Mouse (Mus musculus) bone marrow macrophage, adult 2 months (primary cell): ENCODE measurements around the gene Lrrc57. TPM values are rescaled to one million over a fixed set of nuclear protein-coding genes. Genes with fewer than 3 reads are reported as not detected.
"Not testable (repeated sequence)": the region's sequence is repeated elsewhere in the genome, so short reads cannot be mapped to it uniquely, and the experiment has no call there.

ENCODE experiments used
- H3K27ac ChIP-seq: 2 replicates; pipeline ENCODE4 v1.5.1; 2012; ENCODE audit warnings: low read depth, low read length; ENCODE audit not compliant: insufficient read depth
- H3K4me1 ChIP-seq: 2 replicates; pipeline ENCODE4 v1.6.1; 2012; ENCODE audit warnings: low read length; ENCODE audit not compliant: control insufficient read depth, insufficient read depth
- H3K4me3 ChIP-seq: 2 replicates; pipeline ENCODE4 v1.5.1; 2012; ENCODE audit warnings: mild to moderate bottlenecking, low read length, moderate library complexity; ENCODE audit not compliant: insufficient read depth
- CTCF ChIP-seq: IDR thresholded peaks from 2 replicates; pipeline ENCODE4 v1.5.1; 2012; ENCODE audit warnings: low read depth, mild to moderate bottlenecking, low read length, moderate library complexity
- POLR2A ChIP-seq: IDR thresholded peaks from 2 replicates; pipeline ENCODE4 v1.6.1; 2012; ENCODE audit warnings: mild to moderate bottlenecking, low read depth, low read length, borderline replicate concordance
- polyA plus RNA-seq: library from polyadenylated mRNA; stranded (reverse); fragments of >200 nt; gene quantifications from 2 replicates; pipeline ENCODE4 v1.2.4, GENCODE M21; 2012; ENCODE audit not compliant: missing spikeins, insufficient read depth, insufficient read length

Gene Lrrc57
- polyA plus RNA-seq, 1 experiment = 17.5 TPM

DNA sequence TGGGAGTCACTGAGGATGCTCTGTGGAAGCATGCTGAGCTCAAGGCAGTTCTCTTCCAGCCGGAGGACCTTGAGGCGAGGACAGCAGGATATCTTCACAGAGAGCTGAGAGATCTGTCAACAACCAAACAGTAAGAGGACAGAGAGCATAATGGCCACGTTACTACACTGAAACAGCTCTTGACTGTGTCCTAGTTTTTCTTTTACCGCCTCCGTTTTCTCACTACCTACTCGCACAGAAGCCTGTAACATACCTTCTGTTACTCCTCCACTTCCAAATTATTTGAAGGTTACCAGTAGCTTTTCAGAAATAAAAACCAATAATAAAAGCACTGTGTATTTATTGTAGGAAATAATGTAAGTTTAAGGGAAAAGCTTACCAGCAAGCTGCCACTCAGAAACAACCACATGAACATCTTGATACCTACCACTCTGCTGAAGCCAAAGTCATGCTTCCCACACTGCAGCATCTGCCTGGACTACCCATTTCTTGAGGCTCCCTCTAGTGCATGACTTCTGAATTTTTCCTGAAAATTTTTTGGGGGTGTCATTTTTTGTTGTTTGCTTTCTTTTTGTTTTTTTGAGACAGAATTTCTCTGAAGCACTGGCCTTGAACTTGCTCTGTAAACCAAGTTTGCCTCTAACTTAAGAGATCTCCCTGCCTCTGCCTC is 3.2 kb downstream of the Lrrc57 start:
- no peak for TF ChIP-seq POLR2A
- TF ChIP-seq CTCF = no peak
- Histone ChIP-seq H3K4me3 (no peak overlapping the region), H3K4me1 (peaks cover 8% of the 10 kb centered on the region), H3K27ac (no peak overlapping the region)

DNA sequence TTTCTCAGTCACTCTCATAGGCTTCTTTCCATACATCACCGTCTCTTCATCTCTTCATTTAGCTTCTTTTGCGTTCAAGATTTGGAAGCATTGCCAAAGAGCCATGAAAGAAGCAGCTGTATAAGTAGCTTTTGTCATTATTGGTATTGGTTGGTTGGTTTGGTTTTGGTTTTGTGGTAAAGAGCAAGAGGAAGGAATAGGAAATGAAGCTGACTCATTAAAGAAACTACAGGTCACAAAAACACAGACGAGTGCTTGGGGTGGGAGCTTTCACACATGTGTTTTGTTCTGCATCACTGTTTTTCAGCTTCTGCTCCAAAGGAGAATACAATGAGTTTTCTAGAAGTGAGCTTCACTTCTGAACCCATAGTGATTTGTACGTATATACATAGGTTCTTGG is 9.8 kb downstream of the Lrrc57 start:
- Histone ChIP-seq H3K27ac (no peak overlapping the region), H3K4me3 (no peak overlapping the region), H3K4me1 (peaks cover 10% of the 10 kb centered on the region)
- TF ChIP-seq POLR2A (no peak), CTCF (no peak)

DNA sequence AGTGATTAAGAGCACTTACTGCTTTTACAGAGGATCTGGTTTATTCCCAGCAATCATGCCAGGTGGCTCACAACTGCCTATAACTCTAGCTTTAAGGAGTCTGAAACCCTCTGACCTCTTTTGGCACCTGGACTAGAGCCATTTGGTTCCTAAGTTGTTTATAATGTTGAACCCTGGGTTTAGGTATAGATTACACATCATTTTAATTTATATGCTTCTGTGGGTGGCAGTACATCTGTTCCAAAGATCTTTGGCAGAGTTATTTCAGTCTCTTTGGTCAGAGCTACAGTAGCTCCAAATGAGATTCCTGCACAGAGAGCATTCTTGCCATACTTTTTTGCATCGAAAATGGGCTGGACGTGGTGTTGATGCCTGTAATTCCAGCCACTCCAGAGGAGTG is 11.6 kb downstream of the Lrrc57 start:
- Histone ChIP-seq H3K4me3 (no peak overlapping the region), H3K4me1 (peaks cover 10% of the 10 kb centered on the region), H3K27ac (no peak overlapping the region)
- TF ChIP-seq CTCF = no peak
- TF ChIP-seq POLR2A = no peak

DNA sequence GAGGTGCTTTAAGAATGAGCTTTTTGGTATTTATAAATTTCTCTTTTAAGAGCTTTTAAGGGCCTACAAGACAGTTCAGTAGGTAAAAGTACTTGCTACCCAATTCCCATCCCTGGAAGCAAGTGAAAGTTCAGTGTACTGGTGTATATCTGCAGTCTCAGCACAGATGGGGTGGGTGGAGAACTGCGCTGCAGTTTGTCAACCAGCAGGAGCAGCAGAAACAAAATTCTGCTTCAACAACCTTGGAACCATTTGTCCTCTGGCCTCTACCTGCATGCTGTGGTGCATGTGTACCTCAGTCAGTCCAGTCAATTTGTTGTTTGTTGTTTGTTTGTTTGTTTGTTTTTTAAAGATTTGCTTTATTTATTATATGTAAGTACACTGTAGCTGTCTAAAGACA is 17.1 kb downstream of the Lrrc57 start:
- Histone ChIP-seq H3K4me3 (no peak overlapping the region), H3K27ac (no peak overlapping the region), H3K4me1 (peaks cover 4% of the 10 kb centered on the region)
- TF ChIP-seq CTCF = no peak
- TF ChIP-seq POLR2A = no peak

DNA sequence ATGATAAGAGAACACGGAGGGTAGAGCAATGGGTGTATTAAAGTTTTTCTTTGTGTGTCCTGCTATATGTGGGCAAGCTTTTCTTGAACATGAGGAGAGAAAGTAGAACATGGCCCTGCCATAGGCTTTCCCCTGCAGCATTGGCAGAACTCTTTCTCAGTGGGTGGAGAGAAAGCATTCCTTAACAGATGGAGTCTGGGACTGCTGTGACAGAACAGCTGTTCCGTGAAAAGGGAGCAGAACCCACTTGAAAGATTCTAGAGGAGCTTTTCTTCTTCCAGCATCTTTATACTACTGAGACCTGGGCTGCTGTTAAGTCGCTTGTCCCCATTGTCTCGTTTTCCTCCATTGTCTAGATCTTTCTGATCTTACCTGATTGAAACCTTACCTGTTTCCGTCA is 19.6 kb downstream of the Lrrc57 start:
- H3K27ac ChIP-seq = no peak overlapping the region
- H3K4me1 ChIP-seq = peaks cover 4% of the 10 kb centered on the region
- H3K4me3 ChIP-seq = no peak overlapping the region
- no peak for TF ChIP-seq CTCF
- no peak for TF ChIP-seq POLR2A

DNA sequence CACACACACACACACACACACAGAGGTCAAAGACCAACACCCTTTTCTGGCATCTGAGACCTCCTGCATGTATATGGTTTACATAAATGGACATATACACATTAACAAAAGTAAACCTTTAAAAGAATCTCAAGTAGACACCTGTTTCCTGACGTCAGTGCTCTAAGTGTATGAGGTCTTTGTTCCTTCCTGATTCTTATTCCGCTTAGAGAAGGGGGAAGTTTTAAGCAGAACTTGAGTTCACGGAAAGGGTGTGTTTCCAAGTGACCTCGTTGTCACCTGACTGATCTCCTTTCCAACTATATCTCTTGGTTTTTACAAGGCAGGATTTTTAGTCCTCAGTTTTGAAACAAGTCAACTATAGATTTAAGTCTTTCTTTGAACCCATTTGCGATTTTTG is 31.0 kb downstream of the Lrrc57 start:
- TF ChIP-seq POLR2A (no peak), CTCF (no peak)
- H3K27ac ChIP-seq = peak overlapping the region; percentile 46
- peaks cover 37% of the 10 kb centered on the region for H3K4me1 ChIP-seq
- no peak overlapping the region for H3K4me3 ChIP-seq

DNA sequence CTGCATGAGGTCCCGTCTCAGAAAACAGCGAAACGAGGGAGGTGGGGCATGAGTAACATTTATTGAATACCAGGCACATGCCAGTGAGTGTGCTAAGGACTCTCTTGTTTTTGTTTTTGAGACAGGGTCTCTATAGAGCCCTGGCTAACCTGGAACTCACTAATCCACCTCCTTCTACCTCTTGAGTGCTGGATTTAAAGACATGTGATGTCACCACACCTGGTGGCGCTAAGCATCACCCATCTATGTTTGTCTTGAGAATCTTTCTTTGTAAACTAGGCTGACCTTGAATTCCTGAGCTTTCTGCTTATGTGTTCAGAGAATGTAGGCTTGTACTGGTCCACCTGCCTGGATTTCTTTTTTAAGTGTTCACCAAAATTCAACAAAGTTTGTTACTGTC is 31.5 kb downstream of the Lrrc57 start:
- Histone ChIP-seq H3K4me1 (peaks cover 40% of the 10 kb centered on the region), H3K4me3 (no peak overlapping the region), H3K27ac (peak overlapping the region; percentile 38)
- TF ChIP-seq POLR2A = no peak

DNA sequence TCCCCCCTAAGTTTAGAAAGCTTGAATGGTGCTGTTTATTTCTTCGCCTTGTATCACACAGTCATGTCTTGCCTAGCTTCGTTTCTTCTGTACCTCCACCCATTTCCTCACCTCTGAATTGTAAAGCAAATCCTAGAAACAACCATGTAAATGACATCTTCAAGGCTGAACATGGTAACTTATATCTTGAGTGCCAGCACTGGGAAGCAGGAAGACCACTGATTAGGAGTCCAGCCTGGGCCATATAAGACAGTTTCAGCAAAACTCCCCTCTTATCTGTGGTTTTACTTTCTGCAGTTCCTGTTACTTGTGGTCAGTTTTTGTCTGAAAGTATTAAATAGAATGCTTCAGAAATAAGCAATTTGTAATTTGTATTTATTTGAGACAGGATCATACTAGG is 33.3 kb downstream of the Lrrc57 start:
- no peak for TF ChIP-seq POLR2A
- no peak for TF ChIP-seq CTCF
- H3K4me3 ChIP-seq = no peak overlapping the region
- H3K27ac ChIP-seq = peak overlapping the region; percentile 5; the same call in 1 of the 2 replicates
- H3K4me1 ChIP-seq = peaks cover 54% of the 10 kb centered on the region

DNA sequence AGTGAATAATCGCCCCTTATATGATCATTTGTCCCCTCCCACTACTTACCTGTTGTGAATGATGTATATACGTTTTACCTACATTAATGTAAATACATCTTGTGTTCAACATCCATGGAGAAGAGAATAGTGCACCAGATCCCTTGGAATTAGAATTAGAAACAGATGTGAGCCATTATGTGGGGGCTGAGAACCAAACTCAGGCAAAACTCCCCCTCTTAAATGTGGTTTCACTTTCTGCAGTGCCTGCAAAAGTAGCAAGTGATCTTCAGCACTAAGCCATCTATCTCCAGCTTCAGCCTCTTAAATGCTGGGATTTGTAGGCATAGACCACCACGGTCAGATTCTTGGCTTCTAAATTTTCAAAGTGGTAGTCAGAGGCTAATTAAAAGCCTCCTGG is 34.2 kb downstream of the Lrrc57 start:
- TF ChIP-seq POLR2A (no peak), CTCF (no peak)
- Histone ChIP-seq H3K4me3 (no peak overlapping the region), H3K4me1 (peaks cover 57% of the 10 kb centered on the region), H3K27ac (no peak overlapping the region)

DNA sequence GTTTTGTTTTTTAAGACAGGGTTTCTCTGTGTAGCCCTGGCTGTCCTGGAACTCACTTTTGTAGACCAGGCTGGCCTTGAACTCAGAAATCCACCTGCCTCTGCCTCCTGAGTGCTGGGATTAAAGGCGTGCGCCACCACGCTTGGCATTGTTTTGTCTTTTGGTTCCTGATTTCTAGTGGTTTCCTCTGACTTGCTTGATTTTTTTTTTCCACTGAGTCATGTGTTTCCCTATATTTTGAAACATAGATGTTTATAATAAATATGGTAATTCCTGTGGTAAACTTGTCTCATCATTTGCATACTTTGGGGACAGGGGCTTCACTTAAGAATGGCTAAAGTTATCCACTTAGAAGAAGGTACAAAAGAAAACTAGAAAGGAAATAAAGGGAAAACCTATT is 37.2 kb downstream of the Lrrc57 start:
- not testable (repeated sequence) for H3K4me3 ChIP-seq
- peaks cover 46% of the 10 kb centered on the region for H3K4me1 ChIP-seq
- peak overlapping the region; percentile 80 for H3K27ac ChIP-seq

DNA sequence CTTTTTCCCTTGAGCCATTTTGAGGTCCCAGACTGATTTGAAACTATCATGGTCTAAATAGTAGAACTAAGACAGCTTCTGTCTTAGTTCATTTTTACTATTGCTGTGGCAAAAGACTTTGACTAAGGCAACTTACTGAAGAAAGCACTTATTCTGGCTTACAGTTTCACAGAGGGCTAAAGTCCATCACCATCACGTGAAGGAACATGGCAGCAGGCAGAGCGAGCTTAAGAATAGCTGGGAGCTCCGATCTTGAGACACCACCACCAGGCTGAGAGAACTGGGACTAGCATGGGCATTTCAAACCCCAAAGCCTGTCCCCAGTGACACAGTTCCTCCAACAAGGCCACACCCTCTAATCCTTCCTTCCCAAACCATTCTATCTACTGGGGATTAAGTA is 38.2 kb downstream of the Lrrc57 start:
- Histone ChIP-seq H3K27ac (peak overlapping the region; percentile 19; the same call in 1 of the 2 replicates), H3K4me3 (no peak overlapping the region), H3K4me1 (peaks cover 43% of the 10 kb centered on the region)
- TF ChIP-seq CTCF = no peak
- no peak for TF ChIP-seq POLR2A
